Mouse (Mus musculus): Measurements from ENCODE around the gene Sema7a. TPM values are rescaled to one million over a fixed set of nuclear protein-coding genes. Genes with fewer than 3 reads are reported as not detected.

Gene Sema7a
- total RNA-seq, 2 experiments from 2014 or later, result 1.1 TPM; not detected in 1

DNA sequence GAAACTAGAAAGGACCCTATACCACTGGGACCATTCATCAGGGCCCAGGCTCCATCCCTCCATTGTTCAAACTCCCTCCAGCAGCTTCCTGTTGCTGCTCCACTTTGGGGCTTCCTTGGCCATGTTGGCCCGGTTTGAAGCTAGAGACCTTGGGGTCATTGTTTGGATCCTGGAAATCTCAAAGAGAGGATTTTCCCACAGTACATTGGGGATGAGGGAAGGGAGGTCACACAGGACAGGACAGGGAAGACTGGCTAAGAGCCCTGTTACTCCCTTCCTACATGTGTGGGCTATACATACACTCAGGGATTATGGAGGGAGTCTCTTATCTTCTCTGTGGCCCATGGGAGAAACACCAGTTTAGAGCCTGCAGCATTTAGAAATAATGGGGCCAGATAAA, 18.7 kb downstream of the Sema7a start:
- ATAC-seq (replicated peaks; ENCODE audit: low FRiP score, poor library complexity, severe bottlenecking), result no peak

DNA sequence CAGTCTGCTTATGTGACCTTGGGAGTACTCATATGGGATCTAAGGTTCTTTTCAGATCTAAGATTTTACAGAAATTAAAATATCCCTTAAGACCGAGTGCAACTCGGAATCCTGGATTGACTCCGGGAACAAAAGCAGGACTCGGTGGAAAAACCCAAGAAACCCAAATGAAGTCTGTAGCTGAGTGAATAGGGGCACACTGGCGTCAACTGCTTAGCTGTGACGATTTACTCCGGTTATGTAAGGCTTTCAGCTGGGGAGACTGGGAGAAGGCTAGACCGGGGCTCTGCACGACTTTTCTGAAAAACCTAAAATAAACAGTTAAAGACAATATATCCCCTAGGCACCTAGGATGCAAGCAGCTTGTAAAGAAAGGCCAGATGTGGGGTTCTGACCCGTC, 19.5 kb downstream of the Sema7a start:
- no peak for ATAC-seq (replicated peaks; ENCODE audit: low FRiP score, poor library complexity, severe bottlenecking)

- ATAC-seq (replicated peaks; ENCODE audit: low FRiP score, poor library complexity, severe bottlenecking), result no peak
Observed at GRCm38 (mm10) chr9:57959886-57960866, 20.3 kb downstream of the Sema7a start.

GRCm38 (mm10) chr9:57961226-57961625, 21.3 kb downstream of the Sema7a start:
- no peak for ATAC-seq (replicated peaks; ENCODE audit: low FRiP score, poor library complexity, severe bottlenecking)

GRCm38 (mm10) chr9:57961863-57962778, 22.2 kb downstream of the Sema7a start:
- ATAC-seq (replicated peaks; ENCODE audit: low FRiP score, poor library complexity, severe bottlenecking), result no peak

GRCm38 (mm10) chr9:57963249-57963997, 23.5 kb downstream of the Sema7a start:
- no peak for ATAC-seq (replicated peaks; ENCODE audit: low FRiP score, poor library complexity, severe bottlenecking)

- no peak for ATAC-seq (replicated peaks; ENCODE audit: low FRiP score, poor library complexity, severe bottlenecking)
Observed at GRCm38 (mm10) chr9:57963998-57964395, 24.1 kb downstream of the Sema7a start.

GRCm38 (mm10) chr9:57964528-57965250, 24.8 kb downstream of the Sema7a start:
- no peak for ATAC-seq (replicated peaks; ENCODE audit: low FRiP score, poor library complexity, severe bottlenecking)

- ATAC-seq (replicated peaks; ENCODE audit: low FRiP score, poor library complexity, severe bottlenecking), result no peak
Observed at GRCm38 (mm10) chr9:57965281-57966185, 25.6 kb downstream of the Sema7a start.

- ATAC-seq (replicated peaks; ENCODE audit: low FRiP score, poor library complexity, severe bottlenecking), result no peak
Observed at GRCm38 (mm10) chr9:57967237-57967960, 27.5 kb downstream of the Sema7a start.

DNA sequence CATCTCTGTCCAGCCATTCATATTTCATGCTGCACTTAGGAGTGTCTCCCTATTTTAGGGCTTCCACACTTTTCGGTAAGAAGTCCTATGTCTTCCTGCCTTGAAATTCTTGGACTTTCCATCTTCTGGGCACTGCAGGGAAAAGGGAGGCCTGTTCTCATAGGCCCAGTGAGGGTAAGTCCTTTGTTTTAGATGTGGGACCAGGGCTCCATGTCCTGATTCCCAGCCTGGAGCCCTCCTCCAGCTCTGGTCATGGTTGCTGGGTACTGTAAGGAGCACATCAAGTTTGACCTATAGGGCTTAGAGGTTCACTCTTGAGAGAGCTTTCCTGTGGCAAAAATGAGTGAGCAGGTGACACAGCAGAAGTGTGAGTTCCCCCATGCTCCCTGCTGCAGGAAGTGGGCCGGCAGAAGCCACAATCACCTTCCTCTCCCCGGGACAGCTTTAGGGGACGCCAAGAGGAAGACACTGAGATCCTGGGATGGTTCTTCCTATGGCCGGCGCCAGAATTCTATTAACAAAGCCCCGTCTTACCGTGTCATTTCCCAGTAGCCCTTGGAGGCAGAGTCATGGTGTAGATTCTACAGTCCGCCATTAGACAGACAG, 28.4 kb downstream of the Sema7a start:
- ATAC-seq (replicated peaks; ENCODE audit: low FRiP score, poor library complexity, severe bottlenecking), result no peak

GRCm38 (mm10) chr9:57968783-57969542, 29.1 kb downstream of the Sema7a start:
- no peak for ATAC-seq (replicated peaks; ENCODE audit: low FRiP score, poor library complexity, severe bottlenecking)

DNA sequence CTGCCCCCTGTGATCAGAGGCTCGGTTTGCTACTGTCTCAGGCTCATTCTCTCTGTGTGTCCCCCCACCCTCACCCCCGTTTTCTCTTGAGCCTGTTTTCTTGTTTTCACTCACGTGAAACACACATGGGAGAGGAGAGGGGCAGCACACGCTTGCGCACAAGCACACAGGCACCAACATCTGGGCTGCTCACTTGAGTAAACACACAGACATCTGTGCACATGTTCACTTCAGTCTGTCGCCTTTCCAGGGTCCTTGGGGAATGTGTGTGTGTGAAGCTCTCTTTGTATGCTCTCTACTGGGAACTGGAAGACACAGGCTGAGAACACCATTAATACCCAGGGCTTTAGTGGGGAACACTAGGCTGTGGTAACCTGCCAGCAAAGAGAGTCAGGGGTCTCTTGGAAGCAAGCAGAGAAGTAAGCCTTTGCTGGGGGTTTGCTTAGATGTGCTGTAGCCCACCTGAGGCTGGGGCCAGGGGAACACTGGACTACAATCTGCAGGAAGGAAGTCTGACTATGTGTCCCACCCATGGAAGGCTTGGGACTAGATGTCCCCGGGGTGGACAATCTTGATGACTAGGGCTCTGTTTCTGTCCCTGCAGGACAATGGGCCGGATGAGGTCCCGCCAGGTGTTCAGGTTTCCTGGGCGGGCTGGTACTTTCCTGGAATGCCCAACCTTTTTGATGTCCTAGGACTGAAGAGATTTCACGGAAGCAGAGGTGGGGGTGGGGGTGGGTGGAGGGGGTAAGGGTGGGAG, 30.0 kb downstream of the Sema7a start:
- ATAC-seq (replicated peaks; ENCODE audit: low FRiP score, poor library complexity, severe bottlenecking), result no peak

DNA sequence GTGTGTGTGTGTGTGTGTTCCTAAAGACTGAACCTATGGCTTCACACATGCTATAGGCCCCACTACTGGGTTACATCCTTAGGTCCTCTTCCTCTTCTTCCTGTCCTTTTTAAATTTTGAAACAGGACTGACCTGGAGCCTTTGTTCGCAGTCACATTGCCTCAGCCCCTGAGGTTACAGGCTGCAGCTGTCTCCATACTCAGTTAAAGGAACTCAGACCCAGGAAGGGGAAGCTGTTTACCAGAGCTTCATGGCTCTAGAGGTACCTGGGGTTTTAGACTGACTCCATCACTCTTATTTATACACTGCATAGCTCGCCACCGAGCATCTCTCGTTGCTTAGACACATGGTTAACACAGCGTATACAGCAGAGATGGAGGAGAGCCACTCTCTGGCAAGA, 31.5 kb downstream of the Sema7a start:
- ATAC-seq (replicated peaks; ENCODE audit: low FRiP score, poor library complexity, severe bottlenecking), result no peak

- ATAC-seq (replicated peaks; ENCODE audit: low FRiP score, poor library complexity, severe bottlenecking), result no peak
Observed at GRCm38 (mm10) chr9:57972141-57972591, 32.3 kb downstream of the Sema7a start.
